Mouse (Mus musculus) heart, embryonic 10.5 days (tissue): ENCODE data around the gene 2310033P09Rik. TPM values are rescaled to one million over a fixed set of nuclear protein-coding genes. Genes with fewer than 3 reads are reported as not detected.

Source experiments
- DNase-seq: peaks from one replicate; pipeline ENCODE4 v3.0.0-alpha.2; 2017; ENCODE audit warnings: low spot score
- H3K27ac ChIP-seq: fragments of 300-500 bp; sonication (generic); 2 replicates; pipeline ENCODE4 v1.5.1; 2016; ENCODE audit warnings: mild to moderate bottlenecking
- H3K27me3 ChIP-seq: fragments of 300-500 bp; sonication (generic); 2 replicates; pipeline ENCODE4 v1.6.1; 2016; ENCODE audit warnings: mild to moderate bottlenecking; ENCODE audit not compliant: poor library complexity, insufficient read depth, severe bottlenecking
- H3K36me3 ChIP-seq: fragments of 300-500 bp; sonication (generic); 2 replicates; pipeline ENCODE4 v1.6.1; 2016; ENCODE audit warnings: mild to moderate bottlenecking, moderate library complexity
- H3K4me1 ChIP-seq: fragments of 300-500 bp; sonication (generic); 2 replicates; pipeline ENCODE4 v1.6.1; 2016; ENCODE audit warnings: mild to moderate bottlenecking
- H3K4me3 ChIP-seq: fragments of 300-500 bp; sonication (generic); 2 replicates; pipeline ENCODE4 v1.5.1; 2016; ENCODE audit warnings: mild to moderate bottlenecking, moderate library complexity
- H3K9me3 ChIP-seq: fragments of 300-500 bp; sonication (generic); 2 replicates; pipeline ENCODE4 v1.6.1; 2016; ENCODE audit warnings: mild to moderate bottlenecking, moderate library complexity
- WGBS: fragments of 180-500 bp; shearing (Covaris S2); methylation state at CpG from one replicate; pipeline ENCODE4 v1.1.7; 2016; 5-methylcytosine and 5-hydroxymethylcytosine counted together
- polyA plus RNA-seq: library from polyadenylated mRNA; unstranded; fragments of >200 nt; fragmentation: Nextera tagmentation; extraction: Ambion mirVana; gene quantifications from 2 replicates; pipeline ENCODE4 v1.2.1, GENCODE M21; 2016

The 2310033P09Rik gene
- polyA plus RNA-seq, 1 experiment from 2014 or later, result 30.9 TPM

DNA sequence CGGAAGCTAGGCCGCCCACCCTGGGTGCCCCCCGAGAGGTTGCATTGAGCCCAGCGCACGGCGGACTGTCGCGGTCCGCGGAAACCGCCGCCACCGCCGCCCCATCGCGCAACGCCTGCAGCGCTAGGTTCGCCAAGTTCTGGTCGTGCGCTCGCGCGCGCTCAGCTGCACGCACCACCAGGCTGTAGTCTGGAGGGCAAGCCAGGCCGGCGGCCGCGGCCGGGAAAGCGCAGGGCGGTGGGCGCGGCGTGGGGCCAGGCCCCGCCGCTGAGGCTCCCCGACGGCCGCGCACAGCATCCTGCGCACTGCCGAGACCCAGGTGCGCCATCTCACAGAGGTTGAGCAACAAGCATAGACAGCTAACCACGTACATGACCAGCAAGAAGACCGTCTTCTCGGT, 31.6 kb upstream of the 2310033P09Rik start:
- 3% methylated on average over 48 of the region's 48 CpGs for WGBS
- Histone ChIP-seq H3K27me3 (peaks cover 85% of the 10 kb centered on the region), H3K36me3 (no peaks in the 10 kb centered on the region), H3K9me3 (no peaks in the 10 kb centered on the region), H3K4me3 (peak overlapping the region; percentile 50), H3K27ac (peak overlapping the region; percentile 18), H3K4me1 (peaks cover 25% of the 10 kb centered on the region)
- no peak for DNase-seq

GRCm38 (mm10) chr11:59176921-59177320, 31.2 kb upstream of the 2310033P09Rik start:
- H3K4me3 ChIP-seq, result peak overlapping the region; percentile 50
- H3K27me3 ChIP-seq, result peaks cover 83% of the 10 kb centered on the region
- H3K4me1 ChIP-seq, result peaks cover 26% of the 10 kb centered on the region
- no peak for DNase-seq
- peak overlapping the region; percentile 18; the same call in 1 of the 2 replicates for H3K27ac ChIP-seq
- WGBS, result 8% methylated on average over 34 of the region's 34 CpGs
- H3K9me3 ChIP-seq, result no peaks in the 10 kb centered on the region
- no peaks in the 10 kb centered on the region for H3K36me3 ChIP-seq

DNA sequence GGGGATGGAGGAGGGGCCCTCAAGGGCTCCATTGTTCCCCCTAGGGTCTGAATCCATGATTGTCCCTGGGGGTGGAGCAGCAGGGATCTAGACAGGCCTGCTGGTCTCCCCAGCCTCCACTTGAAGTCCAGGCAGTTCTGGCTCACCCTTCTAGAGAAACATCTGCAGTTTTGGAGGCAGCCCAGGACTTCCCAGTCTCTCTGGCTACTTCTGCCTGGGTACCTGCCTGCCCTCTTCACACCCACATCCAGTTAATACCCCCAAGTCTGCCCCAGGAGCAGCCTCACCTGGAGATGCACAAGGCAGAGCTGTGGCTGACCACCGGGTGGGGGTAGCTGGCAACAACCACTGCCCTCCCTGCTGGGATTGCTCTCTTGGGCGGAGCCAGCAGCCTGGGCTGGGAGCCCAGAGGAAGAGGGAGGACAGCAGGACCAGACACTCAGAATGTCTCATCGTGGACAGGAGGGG, 25.2 kb upstream of the 2310033P09Rik start, which contains the start of gene Gjc2:
TSS of gene Gjc2 (minus strand) at position 350 of the 468 bp plus-strand sequence.
- peaks cover 33% of the 10 kb centered on the region for H3K36me3 ChIP-seq
- H3K27me3 ChIP-seq, result peaks cover 33% of the 10 kb centered on the region
- 50% methylated on average over 3 of the region's 3 CpGs for WGBS
- H3K4me1 ChIP-seq, result peaks cover 34% of the 10 kb centered on the region
- H3K27ac ChIP-seq, result peak within 1 kb of the TSS; percentile 11
- no peak for DNase-seq
- no peaks in the 10 kb centered on the region for H3K9me3 ChIP-seq
- H3K4me3 ChIP-seq, result no peak within 1 kb of the TSS

DNA sequence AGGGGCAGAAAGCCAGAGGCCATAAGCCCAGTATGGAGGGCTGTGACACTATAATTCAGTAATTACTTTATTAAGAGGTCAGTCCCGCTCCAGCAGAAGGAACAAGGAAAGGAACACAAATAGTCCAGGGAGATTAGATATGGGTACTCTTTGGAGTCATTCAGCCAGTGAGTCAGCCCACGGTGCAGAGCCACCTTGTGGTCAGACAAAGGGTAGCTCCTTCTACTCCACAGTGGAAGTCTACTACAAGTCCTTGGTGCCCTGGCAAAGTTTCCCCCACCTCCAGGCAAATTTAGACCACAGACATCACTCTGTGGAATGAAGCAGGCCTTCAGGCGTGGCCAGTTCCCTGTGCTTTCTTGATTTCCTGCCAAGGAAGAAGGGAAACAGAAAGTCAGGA, 24.3 kb upstream of the 2310033P09Rik start:
- no peak overlapping the region for H3K4me3 ChIP-seq
- H3K27me3 ChIP-seq, result peaks cover 24% of the 10 kb centered on the region
- H3K27ac ChIP-seq, result peak overlapping the region; percentile 11; the same call in 1 of the 2 replicates
- no peak for DNase-seq
- H3K4me1 ChIP-seq, result peaks cover 38% of the 10 kb centered on the region
- WGBS, result 24% methylated on average over 3 of the region's 3 CpGs
- H3K9me3 ChIP-seq, result no peaks in the 10 kb centered on the region
- H3K36me3 ChIP-seq, result peaks cover 33% of the 10 kb centered on the region

DNA sequence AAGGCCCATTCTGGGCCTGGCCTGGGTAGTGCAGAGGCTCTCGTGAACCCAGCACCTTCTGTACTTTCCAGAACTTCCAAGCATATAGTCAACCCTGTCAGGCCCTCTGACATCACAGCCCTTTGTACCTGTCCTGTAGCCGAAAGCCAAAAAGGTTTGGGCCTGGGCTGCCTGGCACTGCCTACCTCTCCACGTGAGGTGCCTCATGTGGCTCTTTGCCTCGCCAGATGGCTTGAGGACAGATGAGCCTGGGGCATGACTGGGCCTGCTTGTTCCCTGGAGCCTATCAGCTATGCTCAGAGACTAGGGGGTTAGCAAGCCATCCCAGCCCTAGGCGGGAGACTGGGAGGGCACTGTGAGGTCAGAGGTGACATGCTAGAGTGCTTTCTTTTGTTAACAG, 22.6 kb upstream of the 2310033P09Rik start:
- no peak for DNase-seq

DNA sequence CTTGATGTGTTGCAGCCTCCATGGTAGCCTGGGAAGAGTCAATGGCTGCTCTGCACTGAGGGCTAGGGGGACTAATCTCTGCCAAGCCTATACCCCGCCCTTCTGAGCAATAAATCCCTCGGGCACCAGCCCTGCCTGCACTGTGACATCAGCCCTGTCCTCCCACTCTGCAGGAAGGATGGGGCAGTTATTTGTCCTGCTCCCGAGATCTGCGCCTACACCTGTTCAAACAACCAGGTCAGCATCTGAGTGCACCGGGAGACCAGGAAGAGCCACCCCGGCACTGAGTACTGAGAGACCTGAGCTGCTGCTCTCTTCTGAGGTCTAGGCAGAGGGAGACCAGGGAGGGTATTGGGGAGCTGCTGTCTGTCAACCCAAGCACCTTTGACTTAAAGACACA, 20.4 kb upstream of the 2310033P09Rik start:
- Histone ChIP-seq H3K4me3 (no peak overlapping the region), H3K36me3 (peaks cover 33% of the 10 kb centered on the region), H3K4me1 (peaks cover 40% of the 10 kb centered on the region), H3K27me3 (peaks cover 3% of the 10 kb centered on the region), H3K9me3 (no peaks in the 10 kb centered on the region), H3K27ac (no peak overlapping the region)
- no peak for DNase-seq
- 77% methylated on average over 6 of the region's 6 CpGs for WGBS

More for the DNA sequence above, 22.6 kb upstream of the 2310033P09Rik start:
- Histone ChIP-seq H3K36me3 (peaks cover 33% of the 10 kb centered on the region), H3K27ac (no peak overlapping the region), H3K4me1 (peaks cover 39% of the 10 kb centered on the region), H3K4me3 (no peak overlapping the region), H3K9me3 (no peaks in the 10 kb centered on the region), H3K27me3 (peaks cover 11% of the 10 kb centered on the region)
- 81% methylated on average over 5 of the region's 5 CpGs for WGBS

GRCm38 (mm10) chr11:59191231-59192058, 16.7 kb upstream of the 2310033P09Rik start:
- WGBS, result under 1% methylated on average over 56 of the region's 59 CpGs
- Histone ChIP-seq H3K27me3 (no peaks in the 10 kb centered on the region; the same call in 1 of the 2 replicates), H3K4me3 (peak overlapping the region; percentile 78), H3K27ac (peak overlapping the region; percentile 90), H3K4me1 (peaks cover 26% of the 10 kb centered on the region), H3K36me3 (peaks cover 8% of the 10 kb centered on the region; the same call in 1 of the 2 replicates), H3K9me3 (no peaks in the 10 kb centered on the region)
- peak; percentile 97 for DNase-seq

DNA sequence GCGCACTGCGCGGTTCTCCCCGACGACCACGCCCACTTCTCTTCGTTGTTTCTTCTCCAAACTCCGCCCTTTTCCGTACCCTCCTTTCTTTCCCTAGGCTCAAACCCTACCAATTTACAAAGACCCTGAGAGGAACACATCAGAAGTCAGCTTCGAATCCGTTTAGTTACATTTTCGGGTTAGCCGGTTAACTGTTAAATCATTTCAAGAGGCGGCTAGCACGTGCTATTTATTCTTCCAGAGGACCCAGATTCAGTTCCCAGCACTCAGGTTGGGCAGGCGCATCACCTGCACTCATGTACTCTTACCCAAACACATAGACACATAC, 16.1 kb upstream of the 2310033P09Rik start, which contains the start of gene Guk1:
TSS of gene Guk1 (minus strand) at position 154 of the 328 bp plus-strand sequence.
- Histone ChIP-seq H3K4me3 (peak within 1 kb of the TSS; percentile 78), H3K27ac (peak within 1 kb of the TSS; percentile 90), H3K4me1 (peaks cover 26% of the 10 kb centered on the region), H3K27me3 (no peaks in the 10 kb centered on the region; the same call in 1 of the 2 replicates), H3K36me3 (0 out of 2 replicates have a peak, but pooled peaks cover 3% of the 10 kb centered on the region), H3K9me3 (no peaks in the 10 kb centered on the region)
- 8% methylated on average over 16 of the region's 16 CpGs for WGBS
- DNase-seq, result no peak

DNA sequence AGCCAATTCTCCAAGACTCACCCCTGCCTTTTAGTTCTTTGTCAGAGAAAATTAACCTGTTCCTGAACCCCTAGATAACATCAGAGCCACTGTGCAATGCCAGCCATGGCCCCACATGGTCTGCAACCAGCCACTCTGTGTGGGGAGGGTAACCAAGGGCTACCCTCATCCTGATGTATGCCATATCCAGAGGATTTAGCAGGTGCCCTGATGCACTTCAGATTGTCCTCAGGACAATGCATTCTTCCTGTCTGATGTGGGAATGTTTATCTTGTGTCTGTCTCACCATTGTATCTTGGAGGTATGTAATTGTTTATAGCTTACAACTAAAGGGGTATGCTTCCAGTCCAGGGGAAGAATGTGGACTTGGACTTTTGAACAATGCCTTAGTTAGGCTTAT, 11.9 kb upstream of the 2310033P09Rik start:
- Histone ChIP-seq H3K9me3 (no peaks in the 10 kb centered on the region), H3K27ac (no peak overlapping the region), H3K4me1 (peaks cover 6% of the 10 kb centered on the region), H3K36me3 (peaks cover 18% of the 10 kb centered on the region; the same call in 1 of the 2 replicates), H3K27me3 (no peaks in the 10 kb centered on the region; the same call in 1 of the 2 replicates), H3K4me3 (no peak overlapping the region)
- DNase-seq, result no peak

- peaks cover 42% of the 10 kb centered on the region for H3K36me3 ChIP-seq
- H3K9me3 ChIP-seq, result no peaks in the 10 kb centered on the region
- H3K4me1 ChIP-seq, result peaks cover 12% of the 10 kb centered on the region
- peak overlapping the region; percentile 93 for H3K4me3 ChIP-seq
- no peaks in the 10 kb centered on the region for H3K27me3 ChIP-seq
- 28% methylated on average over 16 of the region's 16 CpGs for WGBS
- peak overlapping the region; percentile 90 for H3K27ac ChIP-seq
- DNase-seq, result no peak
Observed at GRCm38 (mm10) chr11:59201216-59202002, 6.7 kb upstream of the 2310033P09Rik start.

- H3K27me3 ChIP-seq, result no peaks in the 10 kb centered on the region
- peak; percentile 97 for DNase-seq
- H3K36me3 ChIP-seq, result peaks cover 51% of the 10 kb centered on the region
- H3K27ac ChIP-seq, result peak within 1 kb of the TSS; percentile 90
- peaks cover 12% of the 10 kb centered on the region for H3K4me1 ChIP-seq
- H3K4me3 ChIP-seq, result peak within 1 kb of the TSS; percentile 93
- H3K9me3 ChIP-seq, result no peaks in the 10 kb centered on the region
- under 1% methylated on average over 63 of the region's 63 CpGs for WGBS
Observed at GRCm38 (mm10) chr11:59202081-59202995, 5.8 kb upstream of the 2310033P09Rik start, which contains the start of gene Mrpl55. Gene Mrpl55 (plus strand): TSS chr11:59202486.

- peak overlapping the region; percentile 90 for H3K4me3 ChIP-seq
- peaks cover 19% of the 10 kb centered on the region for H3K4me1 ChIP-seq
- no peaks in the 10 kb centered on the region for H3K27me3 ChIP-seq
- peak; percentile 92 for DNase-seq
- 7% methylated on average over 18 of the region's 18 CpGs for WGBS
- no peaks in the 10 kb centered on the region for H3K9me3 ChIP-seq
- H3K27ac ChIP-seq, result peak overlapping the region; percentile 95
- peaks cover 78% of the 10 kb centered on the region for H3K36me3 ChIP-seq
Observed at GRCm38 (mm10) chr11:59209003-59209441, 901 bp downstream of the 2310033P09Rik start.
